Mouse (Mus musculus): Measurements from ENCODE around the gene BC049352.

Gene BC049352

GRCm38 (mm10) chr9:45299231-45300006 is 117.6 kb downstream of the BC049352 start:
- peak; percentile 38 for DNase-seq (ENCODE audit: low read depth, low spot score)
